Mouse (Mus musculus) spleen, adult 2 months (tissue): ENCODE results near the gene Rps19bp1. TPM values are rescaled to one million over a fixed set of nuclear protein-coding genes. Genes with fewer than 3 reads are reported as not detected.
A peak's percentile ranks its signal among the peaks of the same experiment; 100 is the strongest.

ENCODE experiments used
- DNase-seq, 2 experiments: peaks; one replicate each; pipeline versions ENCODE4 v3.0.0 to v3.0.0-alpha.2; 2012 to 2021; ENCODE audit warnings: low spot score in 2 of 2, low read depth in 1 of 2
- H3K27ac ChIP-seq: fragments of 200-500 bp; 2 replicates; pipeline ENCODE4 v1.5.1; 2012; ENCODE audit warnings: low read length, inconsistent platforms; ENCODE audit not compliant: insufficient read depth
- H3K27me3 ChIP-seq: fragments of 200-500 bp; 2 replicates; pipeline ENCODE4 v1.6.1; 2012; ENCODE audit warnings: mild to moderate bottlenecking, moderate library complexity, low read length, inconsistent platforms; ENCODE audit not compliant: control insufficient read depth, insufficient read depth
- H3K36me3 ChIP-seq: fragments of 200-500 bp; 2 replicates; pipeline ENCODE4 v1.6.1; 2012; ENCODE audit warnings: mild to moderate bottlenecking, low read length, inconsistent platforms; ENCODE audit not compliant: control insufficient read depth, insufficient read depth
- H3K4me1 ChIP-seq: fragments of 200-500 bp; 2 replicates; pipeline ENCODE4 v1.6.1; 2011; ENCODE audit warnings: inconsistent platforms; ENCODE audit not compliant: control insufficient read depth, insufficient read depth, insufficient read length
- H3K4me3 ChIP-seq: fragments of 200-500 bp; 2 replicates; pipeline ENCODE4 v1.5.1; 2011; ENCODE audit warnings: mild to moderate bottlenecking, inconsistent platforms; ENCODE audit not compliant: insufficient read depth, insufficient read length; ENCODE audit errors: extremely low read depth
- CTCF ChIP-seq: fragments of 200-500 bp; IDR thresholded peaks from 2 replicates; pipeline ENCODE4 v1.5.1; 2011; ENCODE audit warnings: mild to moderate bottlenecking, inconsistent platforms; ENCODE audit not compliant: insufficient read depth, insufficient read length, insufficient replicate concordance; ENCODE audit errors: extremely low read depth
- POLR2A ChIP-seq: fragments of 200-500 bp; IDR thresholded peaks from 2 replicates; pipeline ENCODE4 v1.6.1; 2011; ENCODE audit warnings: low read depth, low read length, inconsistent platforms
- WGBS: fragments of 180-500 bp; shearing (Covaris S2); methylation state at CpG from one replicate; pipeline ENCODE4 v1.1.7; 2018; 5-methylcytosine and 5-hydroxymethylcytosine counted together
- polyA plus RNA-seq: library from polyadenylated mRNA; depleted of rRNA; stranded (reverse); fragments of >200 nt; gene quantifications from 2 replicates; pipeline ENCODE4 v1.2.3, GENCODE M21; 2012; rRNA removed

Gene Rps19bp1
- polyA plus RNA-seq, 1 experiment = 10.4 TPM

- peak overlapping the region; percentile 46 for H3K27ac ChIP-seq
- no peak overlapping the region for H3K4me3 ChIP-seq
- no peak for DNase-seq
- no peaks in the 10 kb centered on the region for H3K36me3 ChIP-seq
- H3K27me3 ChIP-seq = no peaks in the 10 kb centered on the region
- TF ChIP-seq POLR2A (no peak), CTCF (no peak)
- H3K4me1 ChIP-seq = peaks cover 4% of the 10 kb centered on the region
- WGBS = 59% methylated on average over 4 of the region's 4 CpGs
These were observed 44.1 kb downstream of the Rps19bp1 start for GRCm38 (mm10) chr15:80219705-80220657.

GRCm38 (mm10) chr15:80219211-80219610, 44.9 kb downstream of the Rps19bp1 start:
- peak overlapping the region; percentile 46 for H3K27ac ChIP-seq
- WGBS = 13% methylated on average over 14 of the region's 14 CpGs
- no peaks in the 10 kb centered on the region for H3K36me3 ChIP-seq
- TF ChIP-seq CTCF = no peak
- TF ChIP-seq POLR2A = no peak
- DNase-seq = peak in 1 of 2 experiments; percentile 32
- H3K4me3 ChIP-seq = peak overlapping the region; percentile 5; the same call in 1 of the 2 replicates
- H3K27me3 ChIP-seq = no peaks in the 10 kb centered on the region
- peaks cover 4% of the 10 kb centered on the region for H3K4me1 ChIP-seq

DNA sequence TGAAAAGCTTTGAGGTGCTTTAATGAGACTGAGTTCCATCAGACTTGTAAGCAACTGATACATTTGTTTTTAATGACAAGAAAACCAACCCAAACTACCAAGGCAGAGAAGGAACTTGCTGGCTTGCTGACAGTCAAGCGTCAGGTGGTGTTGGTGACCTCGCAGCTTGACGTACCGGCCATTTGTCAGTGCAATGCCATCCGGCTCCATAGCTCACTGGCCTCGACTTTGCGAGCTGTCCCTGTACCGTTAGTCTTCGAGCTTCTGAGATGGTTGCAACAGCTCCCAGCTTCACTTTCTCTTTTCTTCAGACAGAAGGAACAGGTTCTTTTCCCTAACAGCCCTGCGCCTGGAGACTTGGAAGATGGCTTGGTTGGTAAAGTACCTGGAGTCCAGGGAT, 46.6 kb downstream of the Rps19bp1 start:
- Histone ChIP-seq H3K27ac (no peak overlapping the region), H3K36me3 (no peaks in the 10 kb centered on the region), H3K4me1 (peaks cover 4% of the 10 kb centered on the region), H3K27me3 (no peaks in the 10 kb centered on the region), H3K4me3 (no peak overlapping the region)
- no peak for DNase-seq
- 88% methylated on average over 10 of the region's 10 CpGs for WGBS
- no peak for TF ChIP-seq POLR2A
- no peak for TF ChIP-seq CTCF

GRCm38 (mm10) chr15:80216480-80216820, 47.7 kb downstream of the Rps19bp1 start:
- Histone ChIP-seq H3K4me3 (no peak overlapping the region), H3K36me3 (no peaks in the 10 kb centered on the region), H3K27me3 (no peaks in the 10 kb centered on the region), H3K27ac (no peak overlapping the region), H3K4me1 (peaks cover 4% of the 10 kb centered on the region)
- 20% methylated on average over 9 of the region's 9 CpGs for WGBS
- no peak for DNase-seq
- TF ChIP-seq POLR2A = no peak
- no peak for TF ChIP-seq CTCF

DNA sequence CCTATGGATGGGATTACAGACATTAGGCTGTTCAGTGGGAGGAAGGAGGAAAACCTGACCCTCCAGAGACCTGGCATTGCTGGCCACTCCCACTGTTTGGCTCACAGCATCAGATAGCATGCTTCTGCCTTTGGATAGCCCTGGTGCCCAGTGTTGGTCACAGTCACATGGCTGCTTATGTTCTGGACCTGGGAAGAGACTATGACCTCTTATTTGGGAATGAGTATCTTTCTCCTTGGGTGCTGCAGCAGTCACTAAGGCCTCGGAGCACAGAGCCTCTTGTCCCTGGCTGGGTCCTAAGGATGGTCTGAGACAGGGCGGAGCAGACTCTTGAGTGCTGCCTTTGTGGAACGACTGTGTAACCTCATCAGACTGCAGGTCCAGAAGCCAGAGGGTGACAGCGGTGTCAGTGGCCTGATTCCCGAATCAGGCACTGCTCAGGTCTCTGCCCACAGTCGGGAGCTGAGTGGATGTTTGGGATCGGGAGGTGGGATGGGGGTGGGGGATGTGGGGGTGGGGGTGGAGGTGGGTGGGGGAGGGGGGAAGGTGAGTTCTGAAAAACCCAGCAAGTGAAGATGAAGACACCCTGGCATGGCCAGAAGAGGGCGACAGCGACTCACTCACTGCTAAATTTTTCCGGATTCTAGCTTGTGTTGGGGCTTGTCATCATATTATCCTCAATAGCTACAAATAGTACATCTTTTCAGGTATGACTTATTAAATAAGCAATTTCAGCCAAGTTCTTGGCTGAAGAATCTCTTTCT, 48.2 kb downstream of the Rps19bp1 start:
- H3K36me3 ChIP-seq = no peaks in the 10 kb centered on the region
- H3K4me1 ChIP-seq = peaks cover 4% of the 10 kb centered on the region
- H3K4me3 ChIP-seq = no peak overlapping the region
- no peak overlapping the region for H3K27ac ChIP-seq
- TF ChIP-seq CTCF = peak; percentile 53; the same call in 1 of the 2 replicates
- no peak for TF ChIP-seq POLR2A
- no peak for DNase-seq
- 20% methylated on average over 10 of the region's 10 CpGs for WGBS
- H3K27me3 ChIP-seq = no peaks in the 10 kb centered on the region

- DNase-seq = no peak
These were observed 50.4 kb downstream of the Rps19bp1 start for GRCm38 (mm10) chr15:80213688-80214087.

More at GRCm38 (mm10) chr15:80213688-80214087, 50.4 kb downstream of the Rps19bp1 start:
- H3K27me3 ChIP-seq = no peaks in the 10 kb centered on the region
- TF ChIP-seq POLR2A (no peak), CTCF (no peak)
- no peak overlapping the region for H3K27ac ChIP-seq
- H3K4me3 ChIP-seq = no peak overlapping the region
- H3K36me3 ChIP-seq = no peaks in the 10 kb centered on the region
- H3K4me1 ChIP-seq = no peaks in the 10 kb centered on the region

Other genes with a start within 250 kb of the Rps19bp1 start
- 14.5 and 17.5 TPM in 2 replicates for gene Pdgfb, start 249.3 kb downstream of the Rps19bp1 start, polyA plus RNA-seq
- gene Syngr1, start 173.0 kb downstream of the Rps19bp1 start, polyA plus RNA-seq = 9.9 and 13.5 TPM in 2 replicates
- gene Rpl3, start 172.4 kb downstream of the Rps19bp1 start, polyA plus RNA-seq = 550 and 833 TPM in 2 replicates
- gene Tab1, start 131.2 kb downstream of the Rps19bp1 start, polyA plus RNA-seq = 16.1 and 21.4 TPM in 2 replicates
- gene Mgat3, start 90.6 kb downstream of the Rps19bp1 start, polyA plus RNA-seq = 2.9 and 3.4 TPM in 2 replicates
- gene Mief1, start 30.3 kb downstream of the Rps19bp1 start, polyA plus RNA-seq = 11.7 and 13.1 TPM in 2 replicates
- gene AC140267.1, start 28.5 kb downstream of the Rps19bp1 start, polyA plus RNA-seq = not detected in 2 replicates
- gene Atf4, start 9.1 kb downstream of the Rps19bp1 start, polyA plus RNA-seq = 101 and 146 TPM in 2 replicates
- gene Cacna1i, start 22.9 kb upstream of the Rps19bp1 start, polyA plus RNA-seq = 18.9 and 23.7 TPM in 2 replicates